Mouse (Mus musculus): ENCODE data around the gene Wasf2.

DNA sequence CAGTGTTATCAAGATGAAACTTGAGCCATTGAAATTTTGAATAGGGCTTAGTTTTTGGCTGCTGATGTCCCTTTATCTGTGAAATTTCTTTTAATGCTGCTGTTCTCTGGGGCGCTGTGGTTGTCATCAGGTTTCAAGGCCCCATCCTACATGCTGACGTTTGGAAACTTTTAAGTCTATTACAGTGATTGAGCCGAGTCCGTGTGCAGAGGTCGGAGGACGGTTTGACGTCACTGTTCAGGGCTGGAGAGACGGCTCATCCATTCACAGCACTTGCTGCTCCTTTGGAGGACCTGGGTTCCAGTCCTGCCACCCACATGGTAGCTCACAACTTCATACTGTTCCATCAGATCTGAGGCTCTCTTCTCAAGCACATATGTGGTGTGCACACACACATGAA is 29.9 kb downstream of the Wasf2 start:
- no peak for TF ChIP-seq CTCF (IDR thresholded peaks at IDR 0.05; ENCODE audit: low read depth, low read length)
- no peak for TF ChIP-seq POLR2A (IDR thresholded peaks at IDR 0.05; ENCODE audit: borderline replicate concordance, low read depth, low read length)
